Mouse (Mus musculus) midbrain, embryonic 12.5 days (tissue): ENCODE results near the gene Cdk11b. TPM values are rescaled to one million over a fixed set of nuclear protein-coding genes. Genes with fewer than 3 reads are reported as not detected.
A peak's percentile ranks its signal among the peaks of the same experiment; 100 is the strongest.
"Not testable (repeated sequence)": the region's sequence is repeated elsewhere in the genome, so short reads cannot be mapped to it uniquely, and the experiment has no call there.

Experiments used
- ATAC-seq: fragments of 200-750 bp; cut with Nextera tagmentation; 2 replicates; pipeline ENCODE4 v1.8.0; 2017; ENCODE audit warnings: low read depth, moderate TSS enrichment, moderate library complexity; ENCODE audit not compliant: low FRiP score
- H3K27ac ChIP-seq: fragments of 300-500 bp; sonication (generic); replicated peaks from 2 replicates; pipeline ENCODE4 v1.5.1; 2016; ENCODE audit warnings: mild to moderate bottlenecking
- H3K27me3 ChIP-seq: fragments of 300-500 bp; sonication (generic); 2 replicates; pipeline ENCODE4 v1.6.1; 2016; ENCODE audit warnings: mild to moderate bottlenecking
- H3K36me3 ChIP-seq: fragments of 300-500 bp; sonication (generic); 2 replicates; pipeline ENCODE4 v1.6.1; 2016
- H3K4me1 ChIP-seq: fragments of 300-500 bp; sonication (generic); 2 replicates; pipeline ENCODE4 v1.6.1; 2016
- H3K4me2 ChIP-seq: fragments of 300-500 bp; sonication (generic); replicated peaks from 2 replicates; pipeline ENCODE4 v1.6.1; 2016; ENCODE audit warnings: mild to moderate bottlenecking, moderate library complexity
- H3K4me3 ChIP-seq: fragments of 300-500 bp; sonication (generic); 2 replicates; pipeline ENCODE4 v1.5.1; 2016; ENCODE audit warnings: mild to moderate bottlenecking
- H3K9ac ChIP-seq: fragments of 300-500 bp; sonication (generic); replicated peaks from 2 replicates; pipeline ENCODE4 v1.6.1; 2016; ENCODE audit warnings: mild to moderate bottlenecking, moderate library complexity
- H3K9me3 ChIP-seq: fragments of 300-500 bp; sonication (generic); 2 replicates; pipeline ENCODE4 v1.6.1; 2016; ENCODE audit warnings: mild to moderate bottlenecking
- WGBS: fragments of 180-500 bp; shearing (Covaris S2); methylation state at CpG from one replicate; pipeline ENCODE4 v1.1.7; 2016; 5-methylcytosine and 5-hydroxymethylcytosine counted together
- polyA plus RNA-seq: library from polyadenylated mRNA; unstranded; fragments of >200 nt; fragmentation: Nextera tagmentation; extraction: Ambion mirVana; gene quantifications from 2 replicates; pipeline ENCODE4 v1.2.1, GENCODE M21; 2016

The Cdk11b gene
- polyA plus RNA-seq, 1 experiment from 2014 or later: 84.0 TPM

- Histone ChIP-seq H3K4me3 (no peak overlapping the region), H3K9me3 (no peaks in the 10 kb centered on the region), H3K27ac (no peak overlapping the region), H3K36me3 (peaks cover 78% of the 10 kb centered on the region), H3K4me2 (no peak overlapping the region), H3K27me3 (no peaks in the 10 kb centered on the region), H3K9ac (no peak overlapping the region), H3K4me1 (0 out of 2 replicates have a peak, but pooled peaks cover under 1% of the 10 kb centered on the region)
- WGBS: 94% methylated on average over 5 of the region's 5 CpGs
- no peak for ATAC-seq
Observed at GRCm38 (mm10) chr4:155618321-155618720, 6.3 kb upstream of the Cdk11b start.

DNA sequence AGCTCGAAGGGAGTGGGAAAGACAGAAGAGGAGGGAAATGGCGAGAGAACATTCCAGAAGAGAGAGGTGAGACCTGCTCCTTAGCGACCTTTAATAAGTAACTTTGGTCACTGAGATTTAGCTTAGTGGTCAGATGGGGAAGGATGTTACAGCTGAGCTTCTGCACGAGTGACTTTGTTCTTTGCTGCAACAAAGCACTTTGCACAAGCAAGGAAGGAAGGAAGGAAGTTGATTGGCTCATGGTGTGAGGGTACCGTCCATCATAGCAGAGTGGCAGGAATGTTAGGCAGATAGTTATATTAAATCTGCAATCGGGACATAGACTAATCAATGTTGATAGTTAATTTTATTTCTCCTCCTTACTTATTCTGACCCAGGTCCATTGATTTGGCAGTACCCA is 5.6 kb downstream of the Cdk11b start:
- Histone ChIP-seq H3K4me2 (no peak overlapping the region), H3K27ac (no peak overlapping the region), H3K27me3 (no peaks in the 10 kb centered on the region), H3K9ac (no peak overlapping the region), H3K36me3 (peaks cover 72% of the 10 kb centered on the region), H3K9me3 (no peaks in the 10 kb centered on the region), H3K4me3 (no peak overlapping the region), H3K4me1 (peaks cover 2% of the 10 kb centered on the region)
- no peak for ATAC-seq
- 92% methylated on average over 6 of the region's 6 CpGs for WGBS

GRCm38 (mm10) chr4:155635766-155636499 is 11.3 kb downstream of the Cdk11b start:
- peaks cover 92% of the 10 kb centered on the region for H3K36me3 ChIP-seq
- H3K4me3 ChIP-seq: no peak overlapping the region
- H3K4me2 ChIP-seq: no peak overlapping the region
- ATAC-seq: no peak
- no peaks in the 10 kb centered on the region for H3K9me3 ChIP-seq
- no peaks in the 10 kb centered on the region for H3K27me3 ChIP-seq
- H3K9ac ChIP-seq: no peak overlapping the region
- H3K4me1 ChIP-seq: no peaks in the 10 kb centered on the region
- no peak overlapping the region for H3K27ac ChIP-seq

- ATAC-seq: no peak
- H3K9ac ChIP-seq: no peak overlapping the region
- H3K4me1 ChIP-seq: no peaks in the 10 kb centered on the region
- H3K27ac ChIP-seq: no peak overlapping the region
- no peak overlapping the region for H3K4me2 ChIP-seq
- H3K27me3 ChIP-seq: no peaks in the 10 kb centered on the region
- H3K9me3 ChIP-seq: no peaks in the 10 kb centered on the region
- H3K36me3 ChIP-seq: peaks cover 83% of the 10 kb centered on the region
- 91% methylated on average over 1 of the region's 1 CpGs for WGBS
- no peak overlapping the region for H3K4me3 ChIP-seq
Observed at GRCm38 (mm10) chr4:155643531-155643930, 18.9 kb downstream of the Cdk11b start.

GRCm38 (mm10) chr4:155645308-155645707 is 20.7 kb downstream of the Cdk11b start, which contains the start of gene Gm10563:
Gene Gm10563 (minus strand): TSS chr4:155645408.
- ATAC-seq, H3K4me3 ChIP-seq, H3K27ac ChIP-seq, H3K4me1 ChIP-seq, H3K4me2 ChIP-seq, H3K27me3 ChIP-seq, H3K9ac ChIP-seq, H3K9me3 ChIP-seq: not testable (repeated sequence)
- peaks cover 86% of the 10 kb centered on the region for H3K36me3 ChIP-seq
- 94% methylated on average over 2 of the region's 2 CpGs for WGBS

DNA sequence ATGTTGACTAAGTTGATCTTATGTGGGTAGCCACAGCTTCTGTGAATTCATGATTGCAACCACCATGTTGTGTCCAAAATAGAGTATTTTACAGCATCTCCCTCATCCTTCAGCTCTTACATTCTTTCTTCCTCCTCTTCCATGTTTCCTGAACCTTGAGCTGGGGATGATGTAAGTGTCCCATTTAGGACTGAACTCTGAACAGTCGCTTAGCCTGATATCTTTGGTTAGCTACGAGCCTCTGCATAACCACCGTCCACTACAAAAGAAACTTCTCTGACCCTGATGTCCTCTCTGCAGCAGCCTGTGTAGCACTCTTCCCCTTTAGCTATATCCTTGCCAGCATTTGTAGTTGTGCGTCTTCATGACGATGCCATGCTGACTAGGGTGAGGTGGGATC is 21.1 kb downstream of the Cdk11b start:
- no peak for ATAC-seq
- Histone ChIP-seq H3K9me3 (no peaks in the 10 kb centered on the region), H3K4me1 (no peaks in the 10 kb centered on the region), H3K36me3 (peaks cover 86% of the 10 kb centered on the region), H3K27ac (no peak overlapping the region), H3K27me3 (peaks cover 5% of the 10 kb centered on the region), H3K9ac (no peak overlapping the region), H3K4me3 (no peak overlapping the region), H3K4me2 (no peak overlapping the region)
- WGBS: 94% methylated on average over 5 of the region's 5 CpGs

DNA sequence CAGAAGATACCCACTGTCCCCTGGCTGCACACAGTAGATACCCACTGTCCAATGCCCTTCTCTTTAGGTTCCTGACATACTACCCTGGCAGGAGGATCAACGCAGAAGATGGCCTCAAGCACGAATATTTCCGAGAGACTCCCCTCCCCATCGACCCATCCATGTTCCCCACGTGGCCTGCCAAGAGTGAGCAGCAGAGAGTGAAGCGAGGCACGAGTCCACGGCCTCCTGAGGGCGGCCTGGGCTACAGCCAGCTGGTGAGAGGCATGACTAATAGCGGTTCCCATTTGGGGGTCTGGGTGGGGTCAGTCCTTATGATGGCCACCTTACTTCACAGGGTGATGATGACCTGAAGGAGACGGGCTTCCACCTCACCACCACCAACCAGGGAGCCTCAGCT is 24.7 kb downstream of the Cdk11b start:
- no peak overlapping the region for H3K4me3 ChIP-seq
- 93% methylated on average over 11 of the region's 11 CpGs for WGBS
- H3K9me3 ChIP-seq: no peaks in the 10 kb centered on the region
- H3K27me3 ChIP-seq: peaks cover 41% of the 10 kb centered on the region
- H3K4me2 ChIP-seq: no peak overlapping the region
- H3K27ac ChIP-seq: no peak overlapping the region
- ATAC-seq: no peak
- H3K4me1 ChIP-seq: peaks cover 20% of the 10 kb centered on the region
- peaks cover 61% of the 10 kb centered on the region for H3K36me3 ChIP-seq
- no peak overlapping the region for H3K9ac ChIP-seq

- Histone ChIP-seq H3K4me3 (no peak overlapping the region), H3K27ac (no peak overlapping the region), H3K36me3 (peaks cover 50% of the 10 kb centered on the region), H3K4me1 (peaks cover 32% of the 10 kb centered on the region), H3K9ac (no peak overlapping the region), H3K9me3 (no peaks in the 10 kb centered on the region), H3K4me2 (no peak overlapping the region), H3K27me3 (peaks cover 65% of the 10 kb centered on the region)
- 63% methylated on average over 15 of the region's 15 CpGs for WGBS
- ATAC-seq: no peak
Observed at GRCm38 (mm10) chr4:155651553-155652269, 27.1 kb downstream of the Cdk11b start.

DNA sequence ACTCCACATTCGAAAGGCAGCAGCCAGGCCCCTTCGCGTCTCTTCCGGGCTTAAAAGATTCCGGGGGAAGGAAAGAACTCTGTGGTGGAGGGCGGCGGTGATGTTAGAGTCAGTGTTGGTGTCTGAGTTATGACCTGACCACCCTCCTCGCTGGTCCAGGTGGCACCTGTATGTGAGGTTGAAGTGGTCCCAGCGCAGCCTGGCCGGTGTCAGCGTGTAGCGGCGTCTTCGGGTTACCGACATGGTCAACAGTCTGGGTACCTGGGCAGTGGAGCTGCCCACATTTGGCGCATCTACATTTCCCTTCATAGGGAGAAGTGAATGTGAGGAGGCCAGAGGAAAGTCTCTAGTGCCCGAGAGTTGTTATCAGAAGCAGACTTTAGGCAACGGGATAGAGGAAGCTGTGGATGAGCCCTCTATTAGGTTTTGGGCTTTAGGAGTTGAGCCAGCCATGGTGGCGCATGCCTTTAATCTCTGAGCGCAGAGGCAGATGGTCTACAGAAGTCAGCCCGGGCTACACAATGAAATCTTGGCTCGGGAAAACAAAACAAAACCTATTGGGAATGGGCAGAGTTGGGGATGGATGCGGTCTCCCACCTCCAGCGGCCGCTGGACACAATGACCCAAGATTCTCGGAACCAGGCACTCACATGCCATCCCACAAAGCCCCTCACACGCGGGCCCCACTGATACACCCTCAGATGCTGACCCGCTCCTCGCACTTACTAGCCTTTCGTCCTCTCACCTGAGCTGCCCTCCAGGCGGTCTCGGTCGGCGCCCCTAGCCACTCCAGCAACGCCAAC is 27.8 kb downstream of the Cdk11b start:
- Histone ChIP-seq H3K36me3 (peaks cover 45% of the 10 kb centered on the region), H3K4me3 (peak overlapping the region; percentile 43), H3K27ac (no peak overlapping the region), H3K9me3 (no peaks in the 10 kb centered on the region), H3K4me2 (peak overlapping the region; percentile 60), H3K27me3 (peaks cover 69% of the 10 kb centered on the region), H3K4me1 (peaks cover 32% of the 10 kb centered on the region), H3K9ac (peak overlapping the region; percentile 59)
- ATAC-seq: peak; percentile 2; the same call in 1 of the 2 replicates
- WGBS: 17% methylated on average over 36 of the region's 36 CpGs

DNA sequence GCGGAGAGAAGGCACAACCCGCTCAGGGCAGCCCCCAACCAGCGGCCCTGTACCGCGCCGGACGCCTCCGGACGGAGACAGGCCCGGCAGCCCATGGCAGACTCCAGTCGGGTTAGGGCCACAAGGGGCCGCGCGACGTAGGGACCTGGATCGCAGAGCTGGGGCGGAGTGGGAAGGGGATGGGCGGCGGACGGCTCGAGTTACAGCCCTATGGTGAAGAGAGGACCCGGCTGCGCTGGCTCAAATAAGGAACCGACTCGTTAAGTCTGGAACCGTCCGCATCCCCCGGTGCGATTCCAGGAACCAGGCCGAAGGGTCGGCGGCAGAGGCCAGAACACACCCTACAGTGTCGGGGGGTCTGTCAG is 28.4 kb downstream of the Cdk11b start, which contains the start of gene Mmp23:
Gene Mmp23, minus strand, starts transcription at position 299 of the 365 bp plus-strand sequence.
- peak within 1 kb of the TSS; percentile 60 for H3K4me2 ChIP-seq
- ATAC-seq: peak; percentile 63
- H3K36me3 ChIP-seq: peaks cover 44% of the 10 kb centered on the region
- H3K27ac ChIP-seq: no peak within 1 kb of the TSS
- no peaks in the 10 kb centered on the region for H3K9me3 ChIP-seq
- peak within 1 kb of the TSS; percentile 59 for H3K9ac ChIP-seq
- under 1% methylated on average over 33 of the region's 33 CpGs for WGBS
- H3K4me1 ChIP-seq: peaks cover 32% of the 10 kb centered on the region
- H3K27me3 ChIP-seq: peaks cover 69% of the 10 kb centered on the region
- peak within 1 kb of the TSS; percentile 43 for H3K4me3 ChIP-seq

DNA sequence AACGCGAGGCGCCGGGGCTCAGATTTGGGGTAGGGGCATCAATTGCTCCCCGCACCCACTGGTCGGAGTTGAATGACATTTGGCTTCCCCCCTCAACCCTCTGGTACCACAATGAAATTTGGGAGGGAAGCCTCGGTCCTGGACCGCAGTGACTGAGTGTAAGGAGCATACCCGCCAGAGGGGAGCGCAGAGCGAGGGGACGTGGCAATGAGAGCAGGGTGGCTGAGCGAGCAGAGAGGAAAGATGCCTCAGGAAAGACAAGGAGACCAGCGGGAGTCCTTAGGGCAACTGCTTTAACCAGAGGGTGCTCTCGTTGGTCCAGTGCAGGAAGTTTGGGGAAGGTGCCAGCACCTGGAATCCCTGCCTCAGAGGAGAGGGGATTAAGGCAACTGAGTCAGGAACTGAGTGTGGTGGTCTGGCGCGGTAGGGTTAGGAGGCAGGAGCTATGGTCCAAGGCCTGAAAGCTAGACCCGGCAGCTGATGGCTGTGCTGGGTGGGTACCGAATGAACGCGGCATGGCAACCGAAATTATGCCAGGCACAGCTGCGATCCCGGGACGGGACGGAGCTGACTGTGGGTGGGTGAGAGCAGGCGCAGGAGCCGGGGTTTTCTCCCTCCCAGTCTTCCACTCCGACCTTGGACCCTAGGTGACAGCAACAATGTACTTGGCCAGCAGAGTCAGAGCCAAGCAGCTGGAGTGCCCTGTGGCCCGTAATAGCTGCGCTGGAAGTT is 29.0 kb downstream of the Cdk11b start:
- Histone ChIP-seq H3K4me2 (peak overlapping the region; percentile 60), H3K27ac (no peak overlapping the region), H3K27me3 (peaks cover 69% of the 10 kb centered on the region), H3K9me3 (no peaks in the 10 kb centered on the region), H3K9ac (peak overlapping the region; percentile 59; the same call in 1 of the 2 replicates), H3K4me1 (peaks cover 32% of the 10 kb centered on the region), H3K4me3 (peak overlapping the region; percentile 43), H3K36me3 (peaks cover 42% of the 10 kb centered on the region)
- 1% methylated on average over 31 of the region's 31 CpGs for WGBS
- no peak for ATAC-seq
